Mouse (Mus musculus): ENCODE measurements around the gene Nceh1. TPM values are rescaled to one million over a fixed set of nuclear protein-coding genes. Genes with fewer than 3 reads are reported as not detected.
"Not testable (repeated sequence)": the region's sequence is repeated elsewhere in the genome, so short reads cannot be mapped to it uniquely, and the experiment has no call there.

The Nceh1 gene
- polyA plus RNA-seq, 1 experiment from 2014 or later: 18.2 TPM

DNA sequence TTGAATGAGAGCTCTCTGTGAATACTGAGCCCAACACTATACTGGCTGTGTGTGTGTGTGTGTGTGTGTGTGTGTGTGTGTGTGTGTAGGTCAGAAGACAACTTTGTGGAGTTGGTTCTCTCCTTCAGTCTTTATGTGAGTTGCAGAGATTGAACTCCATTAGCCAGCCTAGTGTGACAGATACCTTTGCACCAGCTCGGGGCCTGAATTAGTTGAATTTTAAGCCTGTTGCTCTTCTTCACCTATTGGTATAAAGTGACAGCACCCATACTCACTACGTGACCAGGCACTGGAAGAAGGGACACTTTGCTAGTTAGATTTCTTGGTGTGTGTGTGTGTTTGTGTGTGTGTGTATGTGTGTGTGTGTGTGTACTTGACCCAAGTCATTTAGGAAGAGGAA, 77.6 kb downstream of the Nceh1 start:
- ATAC-seq: no peak
- WGBS: 93% methylated on average over 2 of the region's 2 CpGs

GRCm38 (mm10) chr3:27267327-27267726, 84.6 kb downstream of the Nceh1 start:
- no peaks in the 10 kb centered on the region for H3K4me1 ChIP-seq (ENCODE audit: control insufficient read depth, insufficient read depth, low read length)
- H3K9me3 ChIP-seq (replicated peaks; ENCODE audit: control insufficient read depth, low read length, poor library complexity, severe bottlenecking): no peaks in the 10 kb centered on the region
- no peak overlapping the region for H3K9ac ChIP-seq (ENCODE audit: low read depth, low read length)
- no peak for ATAC-seq
- no peaks in the 10 kb centered on the region for H3K36me3 ChIP-seq (ENCODE audit: control insufficient read depth, insufficient read depth, low read length)
- H3K27me3 ChIP-seq (ENCODE audit: control insufficient read depth, insufficient read depth, low read depth, low read length): no peaks in the 10 kb centered on the region
- H3K27ac ChIP-seq (ENCODE audit: low read length): no peak overlapping the region
- 89% methylated on average over 5 of the region's 5 CpGs for WGBS
- H3K4me2 ChIP-seq (ENCODE audit: low read length): no peak overlapping the region
- no peak overlapping the region for H3K4me3 ChIP-seq (ENCODE audit: low read depth, low read length)

More for the DNA sequence above, 77.6 kb downstream of the Nceh1 start:
- Histone ChIP-seq H3K4me2 (ENCODE audit: low read length) (no peak overlapping the region), H3K27ac (ENCODE audit: low read length) (no peak overlapping the region), H3K9me3 (replicated peaks; ENCODE audit: control insufficient read depth, low read length, poor library complexity, severe bottlenecking) (no peaks in the 10 kb centered on the region), H3K4me1 (ENCODE audit: control insufficient read depth, insufficient read depth, low read length) (no peaks in the 10 kb centered on the region), H3K36me3 (ENCODE audit: control insufficient read depth, insufficient read depth, low read length) (no peaks in the 10 kb centered on the region), H3K9ac (ENCODE audit: low read depth, low read length) (no peak overlapping the region), H3K27me3 (ENCODE audit: control insufficient read depth, insufficient read depth, low read depth, low read length) (no peaks in the 10 kb centered on the region), H3K4me3 (ENCODE audit: low read depth, low read length) (no peak overlapping the region)

GRCm38 (mm10) chr3:27267887-27268286, 85.1 kb downstream of the Nceh1 start:
- Histone ChIP-seq H3K27ac (ENCODE audit: low read length) (no peak overlapping the region), H3K36me3 (ENCODE audit: control insufficient read depth, insufficient read depth, low read length) (no peaks in the 10 kb centered on the region), H3K4me2 (ENCODE audit: low read length) (no peak overlapping the region), H3K9me3 (replicated peaks; ENCODE audit: control insufficient read depth, low read length, poor library complexity, severe bottlenecking) (no peaks in the 10 kb centered on the region), H3K4me1 (ENCODE audit: control insufficient read depth, insufficient read depth, low read length) (no peaks in the 10 kb centered on the region), H3K9ac (ENCODE audit: low read depth, low read length) (no peak overlapping the region), H3K4me3 (ENCODE audit: low read depth, low read length) (no peak overlapping the region), H3K27me3 (ENCODE audit: control insufficient read depth, insufficient read depth, low read depth, low read length) (no peaks in the 10 kb centered on the region)
- no peak for ATAC-seq
- WGBS: 75% methylated on average over 4 of the region's 4 CpGs

- H3K27me3 ChIP-seq (ENCODE audit: control insufficient read depth, insufficient read depth, low read depth, low read length): no peaks in the 10 kb centered on the region
- no peaks in the 10 kb centered on the region for H3K36me3 ChIP-seq (ENCODE audit: control insufficient read depth, insufficient read depth, low read length)
- H3K4me1 ChIP-seq (ENCODE audit: control insufficient read depth, insufficient read depth, low read length): no peaks in the 10 kb centered on the region
- H3K27ac ChIP-seq (ENCODE audit: low read length): no peak overlapping the region
- no peaks in the 10 kb centered on the region for H3K9me3 ChIP-seq (replicated peaks; ENCODE audit: control insufficient read depth, low read length, poor library complexity, severe bottlenecking)
- no peak for ATAC-seq
- no peak overlapping the region for H3K9ac ChIP-seq (ENCODE audit: low read depth, low read length)
- 75% methylated on average over 4 of the region's 4 CpGs for WGBS
- no peak overlapping the region for H3K4me3 ChIP-seq (ENCODE audit: low read depth, low read length)
- H3K4me2 ChIP-seq (ENCODE audit: low read length): no peak overlapping the region
Measured at GRCm38 (mm10) chr3:27269151-27269550, 86.4 kb downstream of the Nceh1 start.

DNA sequence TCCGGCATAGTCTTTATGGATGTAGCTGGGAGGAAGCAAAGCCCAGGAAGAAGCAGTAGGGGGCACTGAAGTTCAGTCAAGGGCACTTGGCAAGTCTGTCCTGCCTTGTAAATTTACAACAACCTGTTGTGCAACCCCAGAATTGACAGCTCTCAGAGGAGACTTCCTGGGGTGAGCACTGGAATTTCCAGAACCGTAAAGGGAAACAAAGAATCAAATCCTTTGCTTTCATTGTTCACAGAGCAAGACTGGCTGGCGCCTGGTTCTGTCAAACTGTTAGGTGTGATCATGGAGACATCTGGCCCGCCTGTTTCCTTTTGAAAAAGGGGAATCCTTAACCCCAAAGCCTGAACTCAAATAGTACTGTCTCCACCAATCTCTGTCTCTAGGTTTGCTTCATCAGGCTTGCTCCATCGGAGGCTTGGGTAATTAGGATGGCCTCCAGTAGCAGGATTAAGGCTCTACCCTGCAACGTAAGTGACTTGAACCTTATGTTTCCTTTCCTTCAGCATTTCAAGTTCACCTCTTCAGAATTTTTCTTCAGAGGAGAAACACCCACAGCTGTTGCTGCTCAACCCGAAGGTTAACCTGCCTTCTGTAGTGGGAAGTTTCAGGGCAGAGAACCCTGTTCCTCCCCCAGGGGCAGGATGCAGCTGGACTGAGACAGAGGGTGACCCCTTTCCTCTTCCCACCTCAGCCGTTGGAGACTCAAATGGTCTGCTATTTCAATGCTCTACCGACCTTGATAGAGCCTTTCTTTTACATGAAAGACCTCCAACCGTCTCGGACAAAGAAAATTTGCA, 87.6 kb downstream of the Nceh1 start:
- no peak overlapping the region for H3K4me3 ChIP-seq (ENCODE audit: low read depth, low read length)
- 34% methylated on average over 11 of the region's 11 CpGs for WGBS
- ATAC-seq: no peak
- no peak overlapping the region for H3K4me2 ChIP-seq (ENCODE audit: low read length)
- H3K9ac ChIP-seq (ENCODE audit: low read depth, low read length): no peak overlapping the region
- H3K9me3 ChIP-seq (replicated peaks; ENCODE audit: control insufficient read depth, low read length, poor library complexity, severe bottlenecking): no peaks in the 10 kb centered on the region
- H3K4me1 ChIP-seq (ENCODE audit: control insufficient read depth, insufficient read depth, low read length): no peaks in the 10 kb centered on the region
- no peak overlapping the region for H3K27ac ChIP-seq (ENCODE audit: low read length)
- no peaks in the 10 kb centered on the region for H3K27me3 ChIP-seq (ENCODE audit: control insufficient read depth, insufficient read depth, low read depth, low read length)
- no peaks in the 10 kb centered on the region for H3K36me3 ChIP-seq (ENCODE audit: control insufficient read depth, insufficient read depth, low read length)

DNA sequence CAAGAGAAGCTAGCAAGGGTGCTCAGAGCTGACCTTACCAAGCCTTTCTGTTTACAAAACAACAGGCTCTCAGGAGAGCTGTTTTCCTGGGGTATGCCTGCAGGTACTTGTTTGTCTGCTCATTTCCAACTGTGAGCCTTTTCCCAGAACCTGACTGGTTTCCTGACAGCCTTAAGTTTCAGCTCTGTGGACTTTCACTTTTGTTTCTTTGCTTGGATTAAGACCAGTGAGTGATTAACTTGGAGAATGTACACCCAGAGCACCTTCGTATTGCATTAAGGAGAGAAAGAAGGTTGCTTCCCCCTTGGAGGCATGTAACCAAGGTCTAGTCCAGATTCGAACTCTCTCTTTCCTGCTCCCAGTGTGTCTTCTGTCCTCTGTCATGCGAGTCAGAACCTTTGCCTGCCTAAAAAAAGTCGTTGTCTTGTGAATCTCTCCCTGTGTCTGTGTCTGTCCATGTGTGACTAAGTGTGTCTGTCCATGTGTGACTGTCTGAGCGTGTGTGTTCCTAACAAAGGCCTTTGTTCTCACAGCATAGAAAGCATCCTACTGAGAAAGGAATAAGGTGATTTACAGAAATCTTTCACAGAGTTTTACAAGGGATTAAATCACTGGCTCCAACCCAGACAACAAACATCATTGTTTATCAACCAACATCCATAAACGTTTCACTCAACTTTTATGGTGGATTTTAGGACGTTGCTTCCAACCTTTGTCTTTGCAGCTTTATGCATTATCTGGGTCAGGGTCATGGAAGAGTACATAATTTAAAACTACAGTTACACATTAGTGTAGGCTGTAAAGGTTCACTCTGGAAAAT, 90.4 kb downstream of the Nceh1 start:
- Histone ChIP-seq H3K27ac (ENCODE audit: low read length) (no peak overlapping the region), H3K9ac (ENCODE audit: low read depth, low read length) (no peak overlapping the region), H3K4me2 (ENCODE audit: low read length) (no peak overlapping the region), H3K4me1 (ENCODE audit: control insufficient read depth, insufficient read depth, low read length) (no peaks in the 10 kb centered on the region), H3K9me3 (replicated peaks; ENCODE audit: control insufficient read depth, low read length, poor library complexity, severe bottlenecking) (no peaks in the 10 kb centered on the region), H3K4me3 (ENCODE audit: low read depth, low read length) (no peak overlapping the region), H3K27me3 (ENCODE audit: control insufficient read depth, insufficient read depth, low read depth, low read length) (no peaks in the 10 kb centered on the region), H3K36me3 (ENCODE audit: control insufficient read depth, insufficient read depth, low read length) (no peaks in the 10 kb centered on the region)
- no peak for ATAC-seq
- 13% methylated on average over 7 of the region's 7 CpGs for WGBS

- not testable (repeated sequence) for H3K4me2 ChIP-seq (ENCODE audit: low read length); H3K4me3 ChIP-seq (ENCODE audit: low read depth, low read length); H3K36me3 ChIP-seq (ENCODE audit: control insufficient read depth, insufficient read depth, low read length); H3K27me3 ChIP-seq (ENCODE audit: control insufficient read depth, insufficient read depth, low read depth, low read length); ATAC-seq; H3K9me3 ChIP-seq (replicated peaks; ENCODE audit: control insufficient read depth, low read length, poor library complexity, severe bottlenecking); H3K27ac ChIP-seq (ENCODE audit: low read length); H3K9ac ChIP-seq (ENCODE audit: low read depth, low read length)
- H3K4me1 ChIP-seq (ENCODE audit: control insufficient read depth, insufficient read depth, low read length): peaks cover 13% of the 10 kb centered on the region; the same call in 1 of the 2 replicates
- WGBS: 97% methylated on average over 14 of the region's 14 CpGs
Measured at GRCm38 (mm10) chr3:27279286-27279925, 96.6 kb downstream of the Nceh1 start.

GRCm38 (mm10) chr3:27280280-27280749, 97.5 kb downstream of the Nceh1 start:
- Histone ChIP-seq H3K4me3 (ENCODE audit: low read depth, low read length) (no peak overlapping the region), H3K27ac (ENCODE audit: low read length) (no peak overlapping the region), H3K4me1 (ENCODE audit: control insufficient read depth, insufficient read depth, low read length) (peaks cover 13% of the 10 kb centered on the region; the same call in 1 of the 2 replicates), H3K36me3 (ENCODE audit: control insufficient read depth, insufficient read depth, low read length) (no peaks in the 10 kb centered on the region), H3K9me3 (replicated peaks; ENCODE audit: control insufficient read depth, low read length, poor library complexity, severe bottlenecking) (no peaks in the 10 kb centered on the region), H3K4me2 (ENCODE audit: low read length) (no peak overlapping the region), H3K27me3 (ENCODE audit: control insufficient read depth, insufficient read depth, low read depth, low read length) (no peaks in the 10 kb centered on the region), H3K9ac (ENCODE audit: low read depth, low read length) (no peak overlapping the region)
- 57% methylated on average over 11 of the region's 11 CpGs for WGBS
- ATAC-seq: no peak
